Mouse (Mus musculus) v-Abl transformed pro-B cells (cell line): ENCODE data around the gene Eml1.

Experiments
- in situ Hi-C, 2 experiments: fragments of 400-800 bp; cut with MboI; formaldehyde crosslinking; loops; one replicate each; pipeline ENCODE4 v1.15.1; 2025; ENCODE audit not compliant: unreplicated experiment in 2 of 2

Gene Eml1

DNA sequence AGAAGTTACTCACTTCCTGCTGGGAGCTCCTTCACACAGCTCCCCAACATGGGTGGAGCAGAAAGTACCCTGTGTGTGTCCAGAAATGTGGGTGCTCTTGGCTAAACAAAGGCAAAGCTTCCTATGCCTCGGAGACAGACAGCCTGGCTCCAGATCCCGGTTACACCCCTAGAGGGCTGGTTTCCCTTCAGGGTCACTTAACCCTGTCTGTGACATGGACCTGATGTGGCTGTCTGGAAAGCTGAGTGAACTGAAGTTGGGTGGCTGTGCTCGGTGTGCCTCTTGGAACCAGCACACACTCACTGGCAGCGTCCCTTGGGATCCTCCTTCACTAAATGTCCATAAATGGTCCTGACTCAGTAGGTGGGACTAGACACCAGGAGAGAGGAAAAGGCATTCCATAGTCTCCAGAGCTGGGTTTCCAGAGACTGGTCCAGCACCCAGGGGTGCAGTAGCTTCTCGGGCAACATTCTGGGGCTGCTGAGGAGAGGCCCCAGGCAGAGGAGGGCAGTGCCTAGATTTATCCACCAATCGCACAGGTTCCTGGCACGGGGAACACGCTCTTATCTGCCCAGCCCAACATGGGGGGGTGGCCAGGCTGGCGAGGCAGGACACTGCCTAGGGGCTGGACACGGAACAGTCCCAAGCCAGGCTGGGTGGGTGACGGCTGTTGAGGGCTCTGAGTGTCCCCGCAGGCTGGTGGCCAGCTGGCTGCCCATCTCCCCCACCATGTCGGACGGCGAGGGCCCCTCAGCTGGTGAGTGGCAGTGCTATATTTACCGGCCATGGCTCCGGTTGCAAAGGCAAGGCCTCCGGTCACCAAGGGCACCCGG lies at the start of gene Eml1:
Gene Eml1 (plus strand): TSS at position 362 of the 833 bp plus-strand sequence.
- in situ Hi-C loops, result no loop called here

DNA sequence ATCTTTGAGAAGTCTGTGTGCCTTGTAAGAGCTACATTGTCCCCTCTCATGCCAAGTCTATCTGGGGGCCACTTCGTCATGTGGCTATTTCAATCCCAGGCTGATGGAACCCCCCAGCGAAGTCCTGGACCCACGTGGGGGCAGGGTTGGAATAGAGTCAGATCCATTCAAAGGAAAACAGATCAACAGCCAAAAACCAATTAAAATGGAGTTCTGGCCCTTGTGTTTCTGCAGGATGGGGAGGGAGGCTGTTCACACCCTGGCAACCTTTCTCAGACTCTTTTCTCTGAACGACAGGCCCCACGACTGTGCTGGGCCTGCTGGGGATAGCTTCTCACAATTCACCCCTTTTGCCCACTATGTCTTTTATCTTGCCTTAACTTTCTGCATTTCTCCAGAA lies 44.4 kb upstream of the Eml1 start:
- in situ Hi-C loops, result no loop called here

DNA sequence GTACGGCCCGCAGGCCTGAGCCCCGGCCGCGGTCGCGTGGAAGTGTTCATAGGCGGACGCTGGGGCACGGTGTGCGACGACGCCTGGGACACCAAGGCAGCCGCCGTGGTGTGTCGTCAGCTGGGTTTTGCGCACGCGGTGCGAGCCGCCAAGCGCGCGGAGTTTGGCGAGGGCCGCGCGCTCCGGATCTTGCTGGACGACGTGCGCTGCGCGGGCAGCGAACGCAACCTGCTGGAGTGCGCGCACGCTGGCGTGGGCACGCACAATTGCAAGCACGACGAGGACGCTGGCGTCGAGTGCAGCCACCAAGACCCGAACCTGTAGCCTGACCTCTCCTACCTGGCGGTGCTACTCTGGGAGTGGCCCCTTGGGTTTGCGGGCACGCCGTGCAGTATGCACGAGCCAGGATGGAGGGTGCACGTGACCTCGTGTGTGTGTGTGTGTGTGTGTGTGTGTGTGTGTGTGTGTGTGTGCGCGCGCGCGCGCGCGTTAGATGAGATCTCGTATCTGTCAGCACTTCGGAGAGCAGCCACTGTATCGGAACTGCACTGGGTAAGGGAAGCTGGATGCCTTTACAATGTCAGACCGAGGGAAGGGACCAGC lies 42.8 kb upstream of the Eml1 start:
- in situ Hi-C loops, result no loop called here

DNA sequence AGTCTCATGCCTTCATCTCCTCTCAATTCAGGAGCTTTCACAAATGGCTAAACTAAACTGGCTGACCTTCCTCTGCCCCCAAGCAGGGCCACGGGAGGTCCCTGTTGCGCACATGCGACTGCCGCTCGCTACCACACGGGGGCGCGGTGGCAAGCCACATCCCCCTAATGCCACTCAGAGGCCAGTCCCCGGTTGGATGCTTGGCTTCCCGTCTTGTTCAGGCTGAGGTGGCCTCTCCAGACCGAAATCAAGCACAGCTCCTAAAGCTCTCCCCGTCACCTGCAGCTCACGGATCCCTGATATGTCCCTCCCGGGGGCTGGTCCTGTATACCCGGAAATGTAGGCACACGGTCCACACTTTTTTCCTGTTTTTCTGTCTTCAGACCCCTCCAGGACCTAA lies 37.7 kb upstream of the Eml1 start:
- in situ Hi-C loops, result loop anchor here in 1 of 2 experiments (5.0 kb wide), 1 partner anchor 164 kb away; no protein-coding TSS in a partner anchor

DNA sequence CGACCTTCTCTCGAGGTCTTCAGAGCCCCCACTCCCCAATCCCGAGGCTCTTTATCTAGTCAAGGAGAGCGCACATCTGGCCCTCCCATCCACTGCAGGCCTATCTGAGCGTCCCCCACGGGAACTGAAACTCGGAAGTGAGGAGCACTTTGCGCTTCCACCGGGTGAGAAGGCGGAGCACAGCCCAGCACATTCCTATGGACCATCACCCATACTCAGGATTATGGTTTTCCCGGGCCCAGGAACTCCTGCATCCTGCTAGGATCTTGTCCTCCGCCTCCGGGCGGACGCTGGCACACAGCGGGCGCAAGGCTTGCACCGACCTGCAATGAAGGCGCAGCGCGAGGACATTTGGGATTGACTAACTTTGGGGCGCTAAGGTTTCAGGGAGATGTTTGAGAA lies 37.3 kb upstream of the Eml1 start:
- in situ Hi-C loops, result loop anchor here in 1 of 2 experiments (5.0 kb wide), 1 partner anchor 164 kb away; no protein-coding TSS in a partner anchor

DNA sequence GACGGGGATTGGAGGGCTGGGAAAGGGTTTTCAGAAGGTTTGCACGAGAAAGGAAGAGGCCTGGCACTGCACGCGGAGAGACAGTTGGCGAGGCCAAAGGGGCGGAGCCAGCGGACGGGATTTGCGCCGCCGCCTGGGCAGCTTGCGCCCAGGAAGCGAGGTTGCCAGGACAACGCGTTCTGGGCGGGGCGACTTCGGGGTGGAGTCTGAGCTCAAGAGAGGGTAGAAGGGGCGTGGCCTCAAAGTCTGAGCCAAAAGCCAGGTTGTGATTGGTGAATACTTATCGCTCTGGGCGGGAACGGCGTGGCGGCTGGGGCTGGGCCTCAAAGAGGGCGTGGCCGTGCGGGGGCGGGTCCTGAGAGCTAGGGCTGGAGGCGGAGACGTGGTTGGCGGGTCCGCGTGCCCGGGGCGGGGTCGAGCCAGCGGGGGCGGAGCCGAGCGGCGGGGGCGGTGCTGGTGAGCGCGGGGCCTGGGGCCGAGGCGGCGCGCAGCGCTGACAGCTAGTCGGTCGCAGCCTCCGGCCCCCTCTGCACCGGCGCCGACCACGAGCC lies 36.8 kb upstream of the Eml1 start, which contains the start of gene Cyp46a1:
Gene Cyp46a1 (plus strand): TSS at position 487 of the 551 bp plus-strand sequence.
- in situ Hi-C loops, result loop anchor here in 1 of 2 experiments (5.0 kb wide), 1 partner anchor 163 kb away; no protein-coding TSS in a partner anchor

DNA sequence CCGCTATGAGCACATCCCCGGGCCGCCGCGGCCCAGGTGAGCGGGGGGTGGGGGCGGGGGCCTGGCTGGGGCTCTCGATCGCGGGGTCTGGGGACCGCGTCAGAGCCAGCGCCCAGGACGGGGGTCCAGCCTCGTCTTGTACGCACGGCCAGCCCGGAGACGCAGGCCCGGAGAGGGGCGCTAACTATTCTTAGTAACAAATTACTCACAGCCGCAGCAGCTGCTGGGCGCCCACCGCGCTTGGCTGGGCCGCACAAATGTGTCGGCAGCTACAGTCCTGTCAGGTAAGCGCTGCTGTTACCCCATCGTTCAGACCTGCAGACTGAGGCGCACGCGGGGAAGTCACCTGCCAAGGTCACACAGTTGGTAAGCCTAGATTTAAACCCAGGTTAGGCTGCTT lies 36.2 kb upstream of the Eml1 start:
- in situ Hi-C loops, result loop anchor here in 1 of 2 experiments (5.0 kb wide), 1 partner anchor 163 kb away; no protein-coding TSS in a partner anchor

DNA sequence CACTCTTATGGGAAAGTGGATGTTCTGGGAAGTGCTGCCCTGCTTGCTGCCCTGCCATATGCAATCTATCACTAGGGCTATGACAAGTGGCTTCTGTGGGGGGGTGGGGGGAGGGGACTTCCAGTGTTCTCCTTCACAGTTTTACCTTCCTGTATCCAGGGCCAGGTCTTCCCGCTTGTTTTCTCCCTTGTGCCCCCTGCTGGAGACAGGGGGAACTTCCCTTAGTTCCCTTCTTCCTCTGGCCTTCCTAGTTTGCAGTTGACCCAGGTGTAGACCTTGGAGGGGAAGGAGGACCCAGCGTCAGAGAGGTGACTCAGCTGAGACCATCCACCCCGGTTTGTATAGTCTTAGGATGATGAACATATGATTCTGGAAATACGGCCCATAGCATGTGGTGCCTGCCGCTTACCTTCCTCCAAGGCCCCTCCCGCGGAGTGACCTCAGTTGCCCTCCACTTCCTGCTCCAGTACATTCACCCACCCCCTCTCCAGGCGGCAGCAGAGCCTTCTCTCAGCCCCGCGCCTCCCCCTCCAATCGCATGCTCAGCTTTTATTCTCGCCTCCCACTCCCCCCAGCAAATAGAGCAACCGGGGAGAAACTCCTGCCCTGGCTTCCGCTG lies 32.1 kb upstream of the Eml1 start:
- in situ Hi-C loops, result no loop called here

DNA sequence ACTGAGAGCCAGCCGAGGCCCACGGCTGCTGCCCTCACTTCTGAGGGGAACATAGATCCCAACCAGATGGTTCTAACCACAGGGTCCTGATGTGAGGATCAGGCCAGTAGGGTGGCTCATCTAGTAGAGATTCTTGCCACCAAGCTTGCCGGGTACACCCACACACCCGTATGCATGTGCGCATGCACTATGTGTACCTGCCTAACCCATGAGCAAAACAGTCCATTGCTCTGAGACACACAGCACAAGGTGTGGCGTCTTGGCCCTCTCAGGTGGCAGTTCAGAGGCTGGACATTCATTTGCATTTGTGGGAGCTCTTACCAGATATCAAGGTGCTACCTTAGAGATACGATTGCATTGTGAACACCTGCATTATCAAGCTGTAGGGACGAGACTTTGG lies 22.6 kb upstream of the Eml1 start:
- in situ Hi-C loops, result no loop called here

DNA sequence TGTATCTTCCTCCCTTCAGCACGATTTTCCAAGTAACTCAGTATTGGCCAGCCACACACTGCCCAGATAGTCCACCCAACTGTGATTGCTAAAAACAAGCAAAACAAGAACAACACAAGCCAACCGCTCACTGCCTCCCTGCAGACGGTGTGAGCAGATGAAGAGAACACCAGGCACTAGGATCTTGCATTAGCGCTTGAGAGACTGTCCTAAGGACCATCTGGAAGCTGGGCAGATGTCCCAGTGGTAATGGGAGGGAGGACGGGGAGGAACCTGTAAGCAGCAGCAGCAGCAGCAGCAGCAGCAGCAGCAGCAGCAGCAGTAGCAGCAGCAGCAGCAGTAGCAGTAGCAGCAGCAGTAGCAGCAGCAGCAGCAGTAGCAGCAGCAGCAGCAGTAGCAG lies 21.7 kb upstream of the Eml1 start:
- in situ Hi-C loops, result no loop called here

DNA sequence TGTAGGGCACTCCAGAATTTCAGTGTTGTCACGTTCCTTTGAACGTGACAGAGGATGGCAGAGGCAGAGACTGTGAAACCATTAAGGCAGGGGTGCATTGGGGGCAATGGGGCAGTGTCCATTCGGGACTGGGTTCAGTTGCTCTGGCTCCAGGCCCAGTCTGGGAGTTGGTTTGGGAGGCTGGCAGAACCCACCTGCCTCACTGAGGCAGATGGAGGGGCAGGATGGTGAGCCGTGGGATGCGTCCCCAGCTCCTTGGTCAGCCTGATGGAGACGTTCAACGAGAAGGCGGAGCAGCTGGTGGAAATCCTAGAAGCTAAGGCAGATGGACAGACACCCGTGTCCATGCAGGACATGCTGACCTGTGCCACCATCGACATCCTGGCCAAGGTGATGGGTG lies 19.8 kb upstream of the Eml1 start:
- in situ Hi-C loops, result no loop called here

DNA sequence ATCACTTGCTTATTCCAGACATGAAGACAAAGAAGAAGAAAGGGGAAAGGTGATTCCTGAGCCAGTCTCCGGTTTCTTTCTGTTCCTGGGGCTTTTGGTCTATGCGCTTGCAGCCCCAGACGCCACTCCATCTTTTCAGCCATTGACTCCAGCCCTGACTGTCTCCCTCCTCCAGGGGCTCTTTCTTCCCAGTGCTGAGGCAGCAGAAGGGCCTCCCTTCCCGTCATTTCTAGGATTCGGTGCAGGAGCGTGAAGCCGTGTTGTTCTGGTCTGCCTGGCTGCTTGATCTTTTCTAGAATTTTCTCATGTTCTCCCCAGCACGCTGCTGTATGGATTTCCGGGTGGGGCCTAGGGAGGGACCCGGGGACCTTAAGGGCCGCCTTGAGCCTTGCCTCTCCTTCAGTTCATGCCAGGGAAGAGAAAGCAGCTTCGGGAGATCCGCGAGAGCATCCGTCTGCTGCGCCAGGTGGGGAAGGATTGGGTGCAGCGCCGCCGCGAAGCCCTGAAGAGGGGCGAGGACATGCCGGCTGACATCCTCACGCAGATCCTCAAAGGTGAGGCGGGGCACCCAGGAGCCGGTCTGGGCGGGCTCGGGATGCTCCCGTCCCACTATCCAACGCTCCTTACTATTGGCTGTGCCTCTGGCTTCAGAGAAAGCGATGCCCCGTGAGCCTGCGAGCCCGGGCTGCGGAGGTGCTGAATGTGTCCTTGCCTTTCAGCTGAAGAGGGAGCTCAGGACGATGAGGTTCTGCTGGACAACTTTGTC lies 18.2 kb upstream of the Eml1 start:
- in situ Hi-C loops, result no loop called here

DNA sequence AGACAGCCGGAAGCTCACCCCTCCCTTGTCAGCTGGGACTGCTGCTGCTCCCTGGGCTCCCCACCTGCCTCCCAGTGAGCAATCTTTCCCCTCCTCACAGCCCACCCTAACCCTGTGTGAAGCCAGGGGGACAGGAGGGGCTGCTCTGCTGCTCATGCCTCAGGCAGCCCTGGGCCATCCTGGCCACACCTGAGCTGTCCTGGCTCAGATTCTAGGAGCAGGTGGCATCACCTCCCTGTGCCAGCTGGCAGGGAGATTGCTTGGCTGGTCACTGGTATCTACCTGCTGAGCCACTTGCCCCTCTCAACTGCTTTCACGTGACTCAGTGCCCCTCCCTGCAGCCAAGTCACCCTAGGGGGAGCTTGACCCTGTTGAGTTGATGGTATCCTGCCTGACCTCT lies 16.5 kb upstream of the Eml1 start:
- in situ Hi-C loops, result no loop called here

DNA sequence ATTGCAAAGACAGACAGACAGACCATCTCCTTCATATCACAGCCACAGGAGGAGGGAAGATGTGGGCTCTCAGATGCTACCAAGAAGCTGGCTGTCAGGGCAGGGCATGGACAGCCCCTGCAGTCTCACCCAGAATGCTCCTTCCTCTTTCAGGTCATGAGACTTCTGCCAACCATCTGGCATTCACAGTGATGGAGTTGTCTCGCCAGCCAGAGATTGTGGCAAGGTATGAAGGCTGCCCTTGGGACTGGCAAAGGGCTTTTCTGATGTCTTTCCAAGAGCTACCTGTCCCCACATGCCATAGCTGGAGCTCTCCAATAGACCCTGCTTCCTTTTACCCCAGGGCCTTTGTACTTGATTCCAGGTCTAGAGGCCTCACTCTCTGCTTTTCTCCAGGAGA lies 15.5 kb upstream of the Eml1 start:
- in situ Hi-C loops, result no loop called here

DNA sequence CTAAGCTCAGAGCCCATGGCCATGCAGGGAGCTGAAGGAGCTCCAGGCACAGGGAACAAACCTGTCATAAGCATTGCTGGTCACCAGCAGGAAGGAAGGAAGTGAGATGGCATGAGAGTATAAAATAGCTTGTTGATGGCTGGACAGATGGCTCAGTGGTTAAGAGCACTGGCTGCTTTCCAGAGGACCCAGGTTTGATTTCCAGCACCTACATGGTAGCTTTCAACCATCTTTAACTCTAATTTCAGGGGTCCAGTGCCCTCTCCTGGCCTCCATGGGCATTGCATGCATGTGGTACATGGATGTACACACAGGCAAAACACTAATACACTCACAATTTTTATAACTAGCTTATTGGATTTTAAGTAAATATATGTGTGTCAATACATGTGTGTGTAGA lies 14.8 kb upstream of the Eml1 start:
- in situ Hi-C loops, result no loop called here

DNA sequence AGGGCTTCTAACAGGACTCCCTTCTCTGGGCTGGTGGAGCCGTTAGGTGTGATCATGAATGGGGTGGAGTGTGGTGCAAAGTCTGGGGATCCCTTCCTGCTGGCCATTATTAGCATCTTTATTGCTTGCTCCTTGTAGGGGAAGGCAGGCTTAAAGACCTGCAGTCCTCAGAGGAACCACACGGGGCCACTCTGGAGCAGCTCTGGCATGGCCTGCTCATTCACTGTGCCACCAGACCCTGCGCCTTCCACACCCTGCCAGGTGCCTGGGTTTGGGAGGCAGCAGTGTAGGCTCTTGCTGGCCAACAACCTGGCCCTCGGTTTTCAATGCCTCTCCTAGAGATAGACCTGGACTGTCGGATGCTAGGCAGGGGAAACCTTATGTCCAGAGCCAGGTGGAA lies 7.0 kb upstream of the Eml1 start:
- in situ Hi-C loops, result no loop called here

DNA sequence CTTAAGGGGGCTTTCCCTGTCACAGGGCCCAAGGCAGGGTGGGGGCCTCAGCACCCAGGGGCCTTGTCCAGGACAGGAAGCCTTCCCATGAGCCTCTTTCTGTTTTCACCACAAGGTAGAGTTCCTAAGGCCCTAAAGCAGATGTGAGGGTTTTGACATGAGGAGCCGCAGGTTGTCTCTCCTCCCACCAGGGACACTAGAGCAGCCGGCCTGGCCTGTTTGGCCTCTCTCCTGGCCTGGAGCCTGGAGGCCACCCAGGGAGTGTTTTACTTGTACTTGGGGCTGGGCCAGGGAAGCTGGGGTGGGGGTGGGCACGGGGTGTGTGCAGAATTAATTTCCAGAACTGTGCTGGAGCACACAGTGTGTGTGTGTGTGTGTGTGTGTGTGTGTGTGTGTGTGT lies 5.4 kb upstream of the Eml1 start:
- in situ Hi-C loops, result no loop called here

DNA sequence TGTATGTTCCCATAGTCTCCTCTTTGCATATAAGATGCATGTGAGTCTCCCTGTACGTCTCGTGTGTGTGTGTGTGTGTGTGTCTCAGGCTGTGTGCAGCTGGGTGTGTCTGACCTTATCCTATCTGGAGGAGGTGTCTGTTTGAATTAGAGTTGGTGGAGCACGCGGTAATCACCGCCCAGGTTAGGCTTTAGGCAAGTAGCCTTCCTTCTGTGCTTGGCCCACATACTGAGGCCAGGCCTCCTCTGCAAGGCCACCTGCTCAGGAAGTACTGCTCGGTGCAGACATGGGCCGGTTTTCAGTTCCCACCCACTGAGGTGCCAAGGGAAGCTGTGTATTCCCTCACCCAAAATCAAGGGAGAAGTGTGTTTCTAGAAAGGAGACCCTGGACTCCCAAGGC lies 4.9 kb upstream of the Eml1 start:
- in situ Hi-C loops, result no loop called here

DNA sequence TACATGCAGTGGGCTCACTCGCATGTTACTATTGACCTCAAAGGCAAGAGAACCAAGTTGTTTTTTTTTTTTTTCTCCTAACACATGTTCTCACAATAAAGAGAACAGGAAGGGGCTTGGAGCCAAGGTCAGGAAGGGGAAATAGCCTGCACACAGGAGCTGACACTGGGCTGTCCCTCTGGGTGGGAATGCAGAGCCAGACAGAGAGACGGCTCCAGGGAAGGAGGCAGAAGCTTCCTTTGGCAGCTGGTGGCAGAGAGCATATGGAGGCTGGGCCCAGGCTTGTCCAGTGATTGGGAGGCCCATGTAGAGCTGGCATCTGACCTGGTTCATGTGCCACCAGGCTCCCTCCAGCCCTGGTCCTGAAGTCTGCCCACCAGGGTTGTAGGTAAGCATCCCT lies 2.8 kb upstream of the Eml1 start:
- in situ Hi-C loops, result no loop called here

DNA sequence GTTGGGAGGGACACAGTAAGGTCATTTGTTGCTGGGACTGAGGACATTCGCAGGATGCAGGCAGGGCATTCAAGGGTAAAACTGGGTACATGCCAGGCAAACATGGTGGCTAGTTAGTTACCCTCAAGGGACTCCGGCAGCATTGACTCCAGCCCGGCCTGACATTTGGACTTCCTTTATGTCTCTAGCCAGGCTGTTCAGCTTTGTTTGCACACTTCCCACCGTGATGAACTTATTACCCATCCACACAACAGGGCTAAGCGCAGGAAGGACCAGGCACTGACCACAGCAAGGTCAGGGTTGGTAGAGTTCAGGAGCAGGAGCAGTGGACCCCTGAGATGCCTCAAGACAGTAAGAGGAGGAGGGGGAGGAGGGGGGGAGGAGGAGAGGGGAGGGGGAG lies 1.8 kb upstream of the Eml1 start:
- in situ Hi-C loops, result no loop called here

DNA sequence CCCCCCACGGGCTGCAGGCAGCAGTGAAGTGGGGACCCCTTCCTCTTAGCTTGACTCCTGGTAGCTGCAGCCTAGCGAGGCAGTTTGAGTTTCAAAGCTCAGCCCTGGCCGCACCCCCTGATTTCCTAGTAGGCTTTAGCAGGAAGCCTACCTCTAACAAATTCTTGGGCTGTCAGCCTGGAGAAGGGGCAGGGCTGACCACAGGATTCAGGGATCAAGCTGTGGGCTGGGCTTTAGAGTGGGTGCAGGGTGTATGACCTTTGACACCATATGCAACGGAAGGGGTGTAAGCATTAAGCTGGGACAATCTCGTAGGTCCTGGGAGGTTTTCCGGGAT lies 640 bp downstream of the Eml1 start:
- in situ Hi-C loops, result no loop called here
